Mouse (Mus musculus) mesoderm, embryonic 11.5 days (tissue): ENCODE measurements around the gene Agbl4.
A peak's percentile ranks its signal among the peaks of the same experiment; 100 is the strongest.
"Not testable (repeated sequence)": the region's sequence is repeated elsewhere in the genome, so short reads cannot be mapped to it uniquely, and the experiment has no call there.

Source experiments
- DNase-seq: peaks from one replicate; pipeline ENCODE4 v3.0.0-alpha.2; 2012; ENCODE audit warnings: low read depth, low spot score

Gene Agbl4

DNA sequence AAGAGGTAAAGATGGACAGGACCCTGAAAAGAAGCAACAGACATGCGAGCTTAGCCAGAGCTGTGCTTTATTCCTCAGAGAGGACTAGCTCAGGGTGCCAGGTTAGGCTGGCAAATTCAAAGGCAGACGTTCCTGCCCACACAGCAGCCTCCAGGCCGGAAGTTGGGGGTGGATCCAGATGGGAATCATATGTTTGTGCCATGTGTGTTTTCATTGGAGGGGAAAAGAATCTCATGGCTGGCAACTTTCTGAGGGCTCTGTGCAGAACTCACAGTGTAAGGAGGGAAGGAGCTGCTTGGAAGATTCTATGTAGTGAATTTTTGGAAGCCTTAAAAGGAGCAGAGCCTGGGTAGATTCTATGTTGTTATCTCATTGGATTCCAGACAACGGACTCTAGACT, 519.1 kb downstream of the Agbl4 start:
- peak; percentile 18 for DNase-seq

DNA sequence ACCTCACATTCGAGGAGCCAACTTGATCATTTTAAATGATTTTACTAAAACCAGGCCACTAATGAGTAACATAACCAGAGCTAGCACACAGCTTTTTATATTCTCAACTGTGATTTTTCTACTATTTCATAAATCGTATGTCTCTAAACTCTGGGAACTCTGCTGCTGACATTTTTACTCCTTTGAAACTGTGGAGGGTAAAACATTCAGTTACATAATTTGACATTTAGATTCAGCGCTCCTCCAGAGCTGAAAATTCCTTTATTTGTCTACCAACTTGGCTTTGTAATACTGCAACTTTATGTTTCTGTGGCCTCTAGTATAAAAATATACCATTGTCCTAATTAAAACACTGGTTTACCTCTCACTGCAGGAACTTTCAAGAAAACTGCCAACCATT, 523.6 kb downstream of the Agbl4 start:
- no peak for DNase-seq

DNA sequence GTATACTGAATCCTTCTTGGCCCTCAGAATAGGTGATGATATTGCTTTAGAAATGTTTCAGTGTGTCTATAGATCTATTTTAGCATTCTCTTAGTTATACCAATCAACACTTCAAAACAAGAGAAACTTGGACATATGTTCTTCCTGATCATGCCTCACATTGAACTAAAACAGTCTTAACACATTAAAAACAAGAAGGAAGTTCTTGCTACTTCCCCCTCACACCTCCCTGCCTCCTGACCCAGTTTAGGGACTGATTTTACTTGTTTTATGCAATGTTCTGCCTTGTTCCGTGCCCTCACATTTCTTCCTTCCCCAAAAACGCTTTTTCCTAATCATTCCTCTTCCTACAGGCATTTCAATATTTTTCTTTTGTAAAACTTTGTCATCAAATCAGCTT, 604.2 kb downstream of the Agbl4 start:
- no peak for DNase-seq

DNA sequence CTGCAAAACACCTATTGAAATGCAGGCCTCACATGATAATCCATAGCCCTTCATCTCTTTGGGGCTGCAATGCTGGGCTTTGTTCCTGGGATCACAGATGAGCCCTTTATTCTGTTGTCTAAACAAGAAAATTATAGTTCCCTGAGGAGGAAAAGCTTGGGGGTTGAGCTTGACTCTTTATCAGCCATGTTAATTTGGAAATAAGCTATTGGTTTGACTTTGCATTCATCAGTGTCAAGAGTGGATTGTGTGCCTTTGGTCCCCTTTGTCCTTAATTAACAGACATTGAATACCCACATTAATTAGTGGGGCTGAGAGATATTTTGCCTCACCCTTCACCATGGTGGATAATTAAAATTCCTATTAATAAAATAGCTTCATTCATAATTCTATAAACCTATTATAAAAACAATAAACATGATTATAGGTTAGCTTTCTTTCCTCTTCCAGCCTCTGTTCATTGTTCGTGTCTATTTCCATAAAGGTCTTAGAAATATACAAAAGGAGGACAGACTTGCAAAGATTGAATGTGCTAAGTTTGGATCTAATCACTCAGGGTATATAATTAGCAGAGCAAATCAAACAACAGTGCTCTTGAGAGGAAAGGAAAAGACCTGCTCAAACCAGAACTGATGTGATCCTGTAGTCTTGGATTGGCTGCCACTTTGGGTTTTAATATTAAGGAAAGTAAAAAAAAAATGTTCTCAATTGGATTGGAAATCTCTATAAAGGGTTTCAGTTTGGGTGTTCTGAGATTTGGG, 607.4 kb downstream of the Agbl4 start:
- peak; percentile 34 for DNase-seq

DNA sequence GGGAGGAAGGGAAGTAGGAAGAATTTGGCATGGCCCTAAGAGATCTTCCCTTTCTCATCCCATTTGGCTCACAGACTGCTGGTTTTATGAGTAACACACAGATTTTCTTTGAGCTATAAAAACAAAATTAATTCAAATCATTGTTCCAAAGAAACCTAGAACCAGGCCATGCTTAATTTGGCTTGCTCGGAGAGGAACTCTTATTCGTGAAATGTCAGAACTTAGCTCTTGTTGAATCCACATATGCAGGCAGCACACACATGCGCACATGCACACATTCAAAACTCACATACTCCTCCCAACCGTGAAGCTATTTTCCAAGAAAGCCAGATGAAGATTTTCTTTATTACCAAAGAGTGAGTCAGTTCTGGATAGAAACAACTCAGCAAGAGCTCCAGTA, 621.9 kb downstream of the Agbl4 start:
- DNase-seq = no peak

DNA sequence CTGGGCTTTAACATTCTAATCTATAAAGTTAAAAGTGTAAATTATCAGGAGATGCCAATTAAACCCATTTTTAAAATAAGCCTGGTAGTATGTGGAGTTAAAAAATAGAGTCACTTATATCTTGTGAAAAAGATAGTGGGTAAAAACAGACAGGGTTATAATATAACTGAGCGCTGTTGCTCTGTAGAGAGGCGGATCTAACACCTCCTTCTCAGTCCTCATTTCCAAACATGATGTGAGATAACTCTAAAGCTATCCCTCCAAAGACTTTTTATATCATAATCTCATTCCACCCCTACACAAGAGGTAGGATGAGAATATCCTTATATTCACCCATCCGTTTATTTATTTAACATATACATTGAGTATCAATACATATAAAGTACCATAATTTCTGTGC, 669.9 kb downstream of the Agbl4 start:
- DNase-seq = no peak

DNA sequence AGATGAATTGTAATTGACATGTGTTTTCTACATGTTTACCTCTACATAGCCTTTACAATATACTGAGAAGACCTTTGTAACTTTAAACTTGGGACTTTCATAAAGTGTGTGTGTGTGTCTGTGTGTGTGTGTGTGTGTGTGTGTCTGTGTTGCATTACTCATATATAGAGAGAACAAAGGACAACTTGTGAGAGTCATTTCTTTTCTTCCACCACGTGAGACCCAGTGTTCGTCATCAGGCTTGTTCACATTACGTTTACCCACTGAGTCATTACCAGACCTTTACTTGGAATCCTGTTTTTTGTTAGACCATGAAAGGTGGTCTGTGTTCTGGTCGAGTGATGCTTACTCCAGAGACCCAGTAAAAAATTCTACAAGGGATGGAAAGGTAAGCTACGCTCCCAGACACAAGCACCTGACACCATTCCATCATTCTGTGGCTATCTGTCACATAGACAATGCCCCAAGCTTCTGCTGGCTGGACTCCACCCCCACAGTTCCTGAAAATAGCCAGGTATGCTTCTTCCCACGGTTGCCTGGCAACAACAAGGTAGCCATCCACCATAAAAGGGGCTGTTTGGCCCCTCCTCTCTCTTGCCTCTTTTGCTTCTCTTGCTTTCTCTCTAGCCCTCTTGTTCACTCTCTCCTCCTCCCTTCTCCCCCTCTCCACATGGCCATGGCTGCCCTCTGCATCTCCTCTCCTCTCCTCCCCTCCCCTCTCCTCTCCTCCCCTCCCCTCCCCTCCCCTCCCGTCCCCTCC, 676.5 kb downstream of the Agbl4 start:
- no peak for DNase-seq

DNA sequence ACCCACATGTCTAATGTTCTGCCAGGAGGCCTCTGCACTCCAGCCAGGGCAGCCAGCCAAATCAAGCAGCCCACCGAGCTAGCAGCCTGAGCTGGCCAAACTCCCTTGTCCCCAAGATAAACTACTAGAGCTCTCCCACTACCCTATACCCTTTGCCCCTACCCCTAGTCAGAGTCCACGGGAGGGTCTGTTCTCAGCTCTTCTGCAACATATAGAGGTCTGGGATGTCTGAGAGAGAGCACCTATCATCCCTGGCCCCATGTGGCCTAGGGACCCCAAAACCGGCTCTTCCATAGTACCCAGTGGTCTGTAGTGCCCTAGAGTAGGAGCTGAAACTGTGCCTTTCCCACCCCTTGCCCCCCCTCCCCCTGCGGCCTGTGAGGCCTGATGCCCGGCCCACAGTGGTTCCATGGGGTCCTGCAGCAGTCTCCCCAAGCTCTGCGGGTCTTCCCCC, 677.3 kb downstream of the Agbl4 start:
- no peak for DNase-seq

DNA sequence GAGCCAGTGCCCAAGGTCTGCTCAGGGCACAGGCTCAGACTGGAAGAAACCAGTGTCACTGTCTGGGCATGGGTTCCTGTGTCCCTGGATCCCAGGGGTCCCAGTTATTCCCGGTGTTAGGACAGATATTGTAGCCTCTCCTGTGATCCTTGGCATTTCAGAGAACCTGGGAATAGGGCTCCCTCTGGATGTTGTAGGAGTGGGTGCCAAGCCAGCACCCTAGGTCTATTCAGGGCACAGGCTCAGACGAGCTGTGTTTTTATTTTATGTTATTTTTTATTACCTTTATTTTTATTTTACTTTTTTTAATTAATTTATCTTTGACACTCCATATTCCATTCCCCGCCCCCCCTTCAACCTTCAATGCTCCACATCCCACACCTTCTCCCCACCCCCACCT, 680.3 kb downstream of the Agbl4 start:
- no peak for DNase-seq

DNA sequence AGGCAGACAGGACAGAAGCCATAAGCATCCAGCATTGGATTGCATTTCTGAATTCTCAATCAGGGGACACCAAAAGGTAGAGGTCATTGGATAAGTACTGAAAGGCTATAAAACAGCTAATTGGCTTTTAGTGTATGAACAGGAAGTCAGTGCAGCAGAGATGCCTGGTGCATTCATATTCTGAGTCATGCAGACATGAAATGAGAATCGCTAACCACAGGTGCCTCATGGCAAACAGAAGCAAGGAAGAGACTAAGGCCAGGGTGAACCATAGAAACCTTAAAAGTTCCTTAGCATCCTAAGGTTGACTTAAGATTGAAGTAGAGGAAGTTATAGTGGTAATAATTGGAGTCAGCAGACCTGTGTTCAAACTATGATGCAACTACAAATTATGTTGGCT, 687.9 kb downstream of the Agbl4 start:
- DNase-seq = no peak

DNA sequence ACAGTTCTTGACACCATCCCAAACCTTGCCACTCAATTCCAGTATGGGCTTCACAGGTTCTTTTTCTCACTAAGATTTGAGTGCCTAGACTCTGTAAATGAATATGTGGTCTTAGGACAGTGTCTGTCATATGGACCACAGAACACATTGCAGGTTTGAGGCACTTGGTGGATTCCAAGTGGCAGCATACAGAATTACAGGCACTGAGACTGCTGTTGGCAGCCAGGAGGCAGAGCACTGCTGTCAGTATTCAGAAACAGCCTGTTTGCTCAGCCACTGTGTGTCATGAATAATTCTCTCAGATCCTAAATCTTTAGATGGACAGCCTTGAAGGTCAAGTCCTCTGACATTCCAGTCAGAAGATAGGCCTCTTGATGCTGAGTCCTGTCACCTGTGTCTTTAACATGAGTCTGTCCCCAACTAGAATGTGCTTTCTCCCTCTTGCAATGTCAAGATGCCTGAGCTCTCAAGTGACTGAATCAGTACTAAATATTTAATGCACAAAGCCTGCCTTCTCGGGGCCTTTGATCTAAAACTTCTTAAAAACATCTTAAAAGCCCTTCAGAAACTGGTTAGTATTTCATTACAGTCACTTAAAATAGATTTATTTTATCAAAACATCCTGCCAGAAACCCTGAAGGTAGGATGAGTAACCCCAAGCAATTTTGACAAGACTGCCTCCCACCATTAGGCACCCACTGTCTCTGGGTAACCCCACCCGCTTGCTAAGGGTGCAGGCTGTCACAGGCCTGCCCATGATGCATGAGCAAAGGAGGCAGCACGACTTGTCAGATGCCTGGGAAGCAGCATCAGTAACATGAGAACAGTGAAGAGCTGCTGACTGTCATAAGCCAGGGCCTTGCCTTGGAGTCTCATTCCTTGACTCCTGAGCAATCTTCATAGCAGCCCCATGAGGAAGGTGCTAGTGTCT, 739.0 kb downstream of the Agbl4 start:
- peak; percentile 21 for DNase-seq

DNA sequence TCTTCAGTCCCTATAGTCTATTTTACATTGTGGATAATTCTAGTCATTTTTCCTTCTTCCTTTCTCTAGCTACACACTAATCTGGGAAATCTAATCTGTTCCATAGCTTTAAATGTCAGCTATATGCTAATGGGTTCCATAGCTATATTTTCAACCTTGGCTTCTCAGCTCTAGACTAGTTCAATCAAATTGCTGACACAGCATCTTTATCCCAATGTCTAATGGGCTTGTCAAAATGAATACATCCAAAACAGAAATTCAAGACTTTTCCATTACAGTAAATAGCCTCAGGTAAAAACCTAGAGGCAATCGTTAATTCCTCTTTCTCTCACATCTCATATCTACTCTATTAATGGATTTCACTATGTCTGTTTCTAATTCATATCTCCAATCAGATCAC, 750.3 kb downstream of the Agbl4 start:
- DNase-seq = no peak

DNA sequence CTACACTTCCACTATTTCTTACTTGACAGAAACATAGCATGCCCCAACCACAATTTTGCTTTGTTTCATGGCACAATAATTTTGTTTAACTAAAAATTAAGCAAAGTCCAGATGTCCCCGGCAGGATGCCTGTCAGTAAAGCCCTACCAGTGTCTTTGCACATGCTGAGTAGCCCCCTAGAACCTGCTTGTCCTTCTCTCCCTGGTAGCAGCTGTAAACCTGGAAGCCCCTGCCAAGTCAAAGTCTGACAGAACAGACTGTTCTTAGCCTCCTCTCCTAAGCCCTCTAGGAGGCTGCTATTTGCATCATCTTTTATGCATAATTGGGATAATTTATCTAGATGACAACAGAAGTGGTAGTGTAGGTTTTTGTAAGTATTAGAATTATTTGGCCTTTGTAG, 758.4 kb downstream of the Agbl4 start:
- no peak for DNase-seq

DNA sequence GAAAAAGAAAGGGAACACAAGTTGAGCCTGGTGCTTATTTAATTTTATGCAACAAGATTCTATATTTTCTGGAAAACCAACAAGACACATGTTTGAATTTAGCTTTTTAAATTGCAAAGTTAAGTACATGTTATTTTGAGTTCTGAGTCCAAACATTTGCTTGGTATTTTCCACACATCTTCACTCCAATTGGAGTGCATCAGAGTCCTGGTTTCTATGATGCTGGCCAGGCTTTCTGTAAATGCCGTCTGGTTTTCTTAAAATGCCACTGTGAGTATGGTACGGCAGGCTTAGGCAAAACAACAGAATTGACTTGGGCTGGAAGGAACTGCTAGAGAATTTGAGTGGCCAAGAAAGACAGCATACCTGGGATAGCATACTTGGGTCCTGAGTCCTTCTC, 784.0 kb downstream of the Agbl4 start:
- DNase-seq = no peak

DNA sequence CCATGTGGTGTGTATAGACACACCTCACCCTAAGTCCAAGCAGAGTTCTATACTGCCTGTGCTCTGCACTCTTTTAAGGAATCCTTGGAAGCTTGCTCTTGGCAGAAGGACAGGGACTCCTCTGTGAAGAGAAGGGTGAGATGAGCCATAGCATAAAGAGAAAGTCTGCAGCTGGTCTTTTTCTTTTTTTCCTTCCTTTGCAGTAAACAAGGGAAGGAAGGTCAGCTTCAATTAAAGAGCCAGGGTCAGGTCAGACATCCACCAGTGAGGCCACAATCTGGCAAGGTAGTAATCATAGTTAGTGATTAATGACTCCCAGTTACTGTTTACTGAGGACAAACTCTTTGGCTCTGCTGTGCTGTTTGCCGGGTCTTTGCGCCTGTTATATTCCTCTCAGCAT, 802.6 kb downstream of the Agbl4 start:
- no peak for DNase-seq

DNA sequence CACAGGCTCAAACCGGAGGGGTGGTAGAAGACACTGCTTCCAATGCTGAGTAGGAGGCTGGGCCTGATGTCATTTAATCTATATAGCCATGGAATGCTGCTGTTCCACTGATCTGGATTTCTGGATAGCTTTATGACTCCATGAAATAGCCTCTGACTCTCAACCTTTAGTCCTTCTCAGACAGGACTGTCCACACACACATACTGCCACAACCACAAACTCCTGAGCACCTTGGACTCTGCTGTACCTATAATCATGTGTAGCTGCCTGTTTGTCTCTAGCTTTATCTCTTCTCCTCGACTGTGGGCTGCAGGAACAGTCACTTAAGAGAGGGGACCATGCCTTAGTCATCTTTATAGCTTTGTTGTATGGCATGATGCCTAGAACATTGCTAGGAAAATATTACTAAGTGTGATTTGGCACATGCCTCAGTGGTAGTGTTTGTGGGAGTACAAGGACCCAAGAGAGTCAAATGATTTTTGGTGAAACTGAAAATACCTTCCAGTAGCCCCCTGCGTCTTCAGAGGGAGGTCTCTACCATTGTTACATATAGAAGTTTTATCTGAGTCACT, 817.8 kb downstream of the Agbl4 start:
- no peak for DNase-seq

DNA sequence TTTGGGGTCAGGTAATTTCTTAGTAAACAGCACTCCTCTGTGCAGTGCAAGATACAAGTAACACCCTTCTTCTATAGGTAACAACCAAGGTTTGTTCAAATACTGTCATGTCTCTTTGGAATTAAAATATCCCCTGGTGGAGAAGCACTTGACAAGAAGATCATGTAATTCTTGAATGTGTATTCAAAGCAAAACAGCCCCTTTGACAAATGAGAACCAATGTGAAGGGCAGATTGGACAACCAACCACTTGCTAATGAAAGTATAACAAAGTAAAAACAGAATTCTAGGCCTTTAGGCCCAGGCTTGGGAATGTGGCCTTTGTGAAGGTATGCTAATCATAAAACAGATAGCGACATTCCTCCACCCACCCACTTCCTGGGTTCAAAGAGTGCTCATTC, 821.6 kb downstream of the Agbl4 start:
- DNase-seq = not testable (repeated sequence)

DNA sequence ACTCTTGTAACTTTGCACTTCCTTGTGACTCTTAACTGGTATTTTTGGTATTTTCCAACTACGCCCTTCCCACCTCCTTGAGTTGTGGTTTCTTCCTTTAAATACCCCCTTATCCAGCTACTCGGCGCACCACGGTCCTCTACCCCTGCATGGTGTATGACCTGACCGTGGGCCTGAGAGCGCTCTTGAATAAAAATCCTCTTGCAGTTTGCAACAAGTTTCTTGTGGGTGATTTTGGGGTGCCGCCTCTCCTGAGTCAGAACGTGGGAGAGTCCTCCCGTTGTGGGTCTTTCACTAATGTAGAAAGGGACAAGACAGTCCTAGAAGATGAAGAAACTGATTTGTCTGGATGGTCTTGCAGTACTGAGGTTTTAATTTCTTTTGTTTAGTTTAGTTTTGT, 822.1 kb downstream of the Agbl4 start:
- not testable (repeated sequence) for DNase-seq

DNA sequence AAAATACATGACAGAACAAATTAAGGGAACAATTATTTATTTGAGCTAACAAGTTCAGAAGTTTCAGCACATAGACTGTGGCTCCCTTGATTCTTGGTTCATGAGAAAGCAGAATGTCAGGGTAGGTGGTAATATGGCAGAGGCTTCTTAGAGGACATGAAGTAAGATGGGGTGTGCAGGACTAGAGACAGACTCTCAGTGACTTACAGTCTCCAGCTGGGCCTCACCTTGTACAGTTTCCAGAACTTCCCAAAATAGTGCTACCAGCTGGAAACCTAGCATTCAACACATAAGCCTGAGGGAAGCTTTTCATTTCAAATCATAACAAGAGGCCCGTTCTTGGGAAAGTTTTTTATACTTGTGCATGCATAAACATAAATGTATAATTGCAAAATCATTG, 836.4 kb downstream of the Agbl4 start:
- no peak for DNase-seq

DNA sequence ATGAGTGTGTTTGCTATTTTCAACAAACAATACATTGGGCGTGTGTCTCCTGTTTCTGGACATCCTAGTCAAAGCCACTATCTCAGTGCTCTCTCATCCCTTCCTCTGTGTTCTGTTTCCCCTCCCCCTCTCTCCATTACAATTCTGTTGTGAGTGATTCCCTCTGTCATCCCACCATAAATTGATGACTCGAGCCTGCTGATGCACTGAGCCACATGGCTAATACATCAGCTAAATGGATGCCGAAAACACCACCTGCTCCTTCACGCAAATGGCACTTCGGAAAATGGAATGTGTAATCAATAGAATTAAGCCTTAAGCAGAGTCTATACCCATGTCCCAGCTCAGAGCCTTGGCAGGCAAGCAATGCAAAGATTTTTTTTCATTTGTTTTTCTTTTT, 854.5 kb downstream of the Agbl4 start:
- DNase-seq = peak; percentile 54

DNA sequence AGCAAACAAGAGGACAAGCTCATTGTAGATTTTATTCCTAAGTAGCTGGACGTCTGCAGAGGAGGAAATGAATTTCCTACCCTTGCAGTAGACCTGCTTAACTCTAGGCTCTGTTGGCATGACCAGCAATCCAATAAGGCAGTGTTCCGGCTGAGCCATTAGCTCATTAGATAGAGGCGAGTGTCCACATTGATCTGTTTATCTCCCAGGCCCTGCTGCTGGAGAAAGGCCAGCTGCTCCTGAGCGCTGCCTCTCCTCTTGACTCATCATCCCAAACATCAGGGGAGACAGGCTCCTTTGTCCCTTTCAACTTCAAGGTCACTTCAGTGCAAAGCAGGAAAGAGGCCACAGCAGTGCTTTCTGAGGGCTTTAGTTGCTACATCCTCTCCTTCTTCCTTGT, 858.0 kb downstream of the Agbl4 start:
- DNase-seq = peak; percentile 8

DNA sequence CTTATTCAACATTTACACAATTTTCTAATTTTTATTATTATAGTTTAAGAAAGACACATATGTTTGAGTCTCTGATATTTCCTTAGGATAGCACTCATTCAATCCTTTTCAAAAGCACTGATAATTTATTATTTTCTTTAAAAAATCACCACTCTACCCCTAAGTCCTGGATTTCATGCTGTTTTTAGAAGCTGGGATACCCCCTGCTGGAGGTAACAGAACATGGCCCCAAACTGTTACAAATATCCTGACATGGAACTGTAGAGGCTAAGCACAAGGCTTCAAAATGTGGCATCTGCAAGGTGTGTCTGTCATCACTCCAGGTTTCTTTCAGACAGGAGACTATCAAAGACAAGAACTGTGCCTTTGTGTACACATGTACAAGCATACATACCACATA, 859.5 kb downstream of the Agbl4 start:
- DNase-seq = peak; percentile 4
